Mouse (Mus musculus) stomach, embryonic 14.5 days (tissue): Measurements from ENCODE around the gene Eps8l2. TPM values are rescaled to one million over a fixed set of nuclear protein-coding genes. Genes with fewer than 3 reads are reported as not detected.

Experiments used
- polyA plus RNA-seq: library from polyadenylated mRNA; unstranded; fragments of >200 nt; fragmentation: Nextera tagmentation; extraction: Ambion mirVana; gene quantifications from 2 replicates; pipeline ENCODE4 v1.2.1, GENCODE M21; 2014

The Eps8l2 gene
- polyA plus RNA-seq, 1 experiment from 2014 or later: 28.1 TPM

Other genes with a start within 250 kb of the Eps8l2 start
- 7.1 and 7.4 TPM in 2 replicates for gene Sigirr, start 238.3 kb upstream of the Eps8l2 start, polyA plus RNA-seq
- gene Ano9, start 221.1 kb upstream of the Eps8l2 start, polyA plus RNA-seq: 11.9 and 12.2 TPM in 2 replicates
- 65.1 and 67.3 TPM in 2 replicates for gene Ptdss2, start 216.5 kb upstream of the Eps8l2 start, polyA plus RNA-seq
- gene Rnh1, start 166.0 kb upstream of the Eps8l2 start, polyA plus RNA-seq: 165 and 181 TPM in 2 replicates
- gene Hras, start 144.9 kb upstream of the Eps8l2 start, polyA plus RNA-seq: 79.4 and 85.5 TPM in 2 replicates
- gene Lrrc56, start 144.7 kb upstream of the Eps8l2 start, polyA plus RNA-seq: 5.3 and 6.1 TPM in 2 replicates
- 1.7 and 2.3 TPM in 2 replicates for gene Lmntd2, start 124.8 kb upstream of the Eps8l2 start, polyA plus RNA-seq
- 57.2 and 59.2 TPM in 2 replicates for gene Rassf7, start 123.0 kb upstream of the Eps8l2 start, polyA plus RNA-seq
- gene Phrf1, start 110.1 kb upstream of the Eps8l2 start, polyA plus RNA-seq: 69.0 and 72.1 TPM in 2 replicates
- 1.4 and 1.6 TPM in 2 replicates for gene Irf7, start 72.4 kb upstream of the Eps8l2 start, polyA plus RNA-seq
- 1.6 and 1.7 TPM in 2 replicates for gene Cdhr5, start 62.1 kb upstream of the Eps8l2 start, polyA plus RNA-seq
- gene Sct, start 59.7 kb upstream of the Eps8l2 start, polyA plus RNA-seq: 9.1 and 10.5 TPM in 2 replicates
- 0.20 and 0.35 TPM in 2 replicates for gene Drd4, start 46.9 kb upstream of the Eps8l2 start, polyA plus RNA-seq
- gene Deaf1, start 11.2 kb upstream of the Eps8l2 start, polyA plus RNA-seq: 80.2 and 82.9 TPM in 2 replicates
- 30.8 and 32.4 TPM in 2 replicates for gene Tmem80, start 11.1 kb upstream of the Eps8l2 start, polyA plus RNA-seq
- 252 and 262 TPM in 2 replicates for gene Taldo1, start 53.3 kb downstream of the Eps8l2 start, polyA plus RNA-seq
- gene Gatd1, start 75.3 kb downstream of the Eps8l2 start, polyA plus RNA-seq: 57.8 and 61.4 TPM in 2 replicates
- 1.8 and 1.9 TPM in 2 replicates for gene Cend1, start 90.6 kb downstream of the Eps8l2 start, polyA plus RNA-seq
- 31.5 and 34.0 TPM in 2 replicates for gene Slc25a22, start 99.0 kb downstream of the Eps8l2 start, polyA plus RNA-seq
- gene Pidd1, start 105.1 kb downstream of the Eps8l2 start, polyA plus RNA-seq: 8.5 and 10.1 TPM in 2 replicates
- 1,504 and 1,535 TPM in 2 replicates for gene Rplp2, start 108.5 kb downstream of the Eps8l2 start, polyA plus RNA-seq
- gene Pnpla2, start 116.3 kb downstream of the Eps8l2 start, polyA plus RNA-seq: 21.7 and 26.0 TPM in 2 replicates
- 15.5 and 20.2 TPM in 2 replicates for gene Cracr2b, start 122.2 kb downstream of the Eps8l2 start, polyA plus RNA-seq
- gene Cd151, start 128.5 kb downstream of the Eps8l2 start, polyA plus RNA-seq: 87.0 and 94.0 TPM in 2 replicates
- 65.1 and 72.3 TPM in 2 replicates for gene Polr2l, start 136.3 kb downstream of the Eps8l2 start, polyA plus RNA-seq
- gene Tspan4, start 136.4 kb downstream of the Eps8l2 start, polyA plus RNA-seq: 72.1 and 76.7 TPM in 2 replicates
- gene Chid1, start 201.0 kb downstream of the Eps8l2 start, polyA plus RNA-seq: 37.4 and 38.3 TPM in 2 replicates
- gene Ap2a2, start 223.3 kb downstream of the Eps8l2 start, polyA plus RNA-seq: 70.4 and 71.8 TPM in 2 replicates